Mouse (Mus musculus) activated CD4-positive, CD25-positive, alpha-beta regulatory T cell, adult 4 months (primary cell): ENCODE results near the gene Slc25a53. TPM values are rescaled to one million over a fixed set of nuclear protein-coding genes. Genes with fewer than 3 reads are reported as not detected.
"Not testable (repeated sequence)": the region's sequence is repeated elsewhere in the genome, so short reads cannot be mapped to it uniquely, and the experiment has no call there.

Source experiments
- ATAC-seq: one replicate; pipeline ENCODE4 v1.8.0; 2017
- polyA plus RNA-seq, 2 experiments: library from polyadenylated mRNA; unstranded; fragments of 100-300 nt; shearing (Covaris generic); gene quantifications; one replicate each; pipeline ENCODE4 v1.2.1; 2017

Gene Slc25a53
- polyA plus RNA-seq, 2 experiments from 2014 or later: 6.2 to 9.6 TPM

DNA sequence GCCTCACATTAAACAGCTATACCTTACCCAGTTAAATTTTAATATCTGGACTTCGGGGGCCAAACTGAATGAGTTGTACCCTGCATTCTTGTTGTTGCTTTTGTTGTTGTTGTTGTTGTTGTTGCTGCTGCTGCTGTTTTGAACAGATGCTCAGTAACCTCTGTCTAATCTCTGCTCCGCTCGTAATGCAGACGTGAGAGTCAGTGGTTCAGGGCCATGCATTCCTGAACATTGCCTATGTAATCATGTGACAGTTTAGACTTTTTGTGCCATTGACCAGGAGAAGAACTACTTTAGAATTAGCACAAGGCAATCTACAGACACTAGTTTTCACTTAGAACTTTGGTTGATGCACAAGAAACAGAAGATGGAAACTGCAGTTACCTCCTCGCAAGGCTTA, 79.8 kb downstream of the Slc25a53 start:
- ATAC-seq: not testable (repeated sequence)

GRCm38 (mm10) chrX:136957583-136958279, 80.4 kb downstream of the Slc25a53 start:
- peak; percentile 83 for ATAC-seq

GRCm38 (mm10) chrX:136937985-136938384, 100.1 kb downstream of the Slc25a53 start:
- no peak for ATAC-seq

Other genes starting within 250 kb of the Slc25a53 start
- gene Plp1, start 215.6 kb downstream of the Slc25a53 start, polyA plus RNA-seq: 1 to 10 TPM; 1.3 to 1.6 TPM
- gene Rab9b, start 169.5 kb downstream of the Slc25a53 start, polyA plus RNA-seq: under 1 TPM in 1 of 2 experiments, not detected in 1; 0.08 TPM
- gene H2bfm, start 111.0 kb downstream of the Slc25a53 start, polyA plus RNA-seq: not detected
- 10 to 100 TPM; 12.1 to 77.0 TPM for gene Tmsb15b2, start 62.8 kb downstream of the Slc25a53 start, polyA plus RNA-seq
- 10 to 100 TPM in 1 of 2 experiments, 1 to 10 TPM in 1; 2.2 to 13.1 TPM for gene Tmsb15l, start 61.4 kb downstream of the Slc25a53 start, polyA plus RNA-seq
- 10 to 100 TPM; 26.6 to 39.7 TPM for gene Tmsb15b1, start 61.4 kb downstream of the Slc25a53 start, polyA plus RNA-seq
- gene Zcchc18, start 45.1 kb downstream of the Slc25a53 start, polyA plus RNA-seq: 10 to 100 TPM; 37.8 to 42.4 TPM
- gene Fam199x, start 11.3 kb upstream of the Slc25a53 start, polyA plus RNA-seq: 1 to 10 TPM; 3.3 to 4.4 TPM
- not detected for gene Esx1, start 83.8 kb upstream of the Slc25a53 start, polyA plus RNA-seq